Mouse (Mus musculus) frontal cortex, postnatal 36 days (tissue): ENCODE measurements at regions not wholly inside any gene's neighbourhood (a gene's known extent, or its start where the extent isn't known, plus 50 kb on each side); places are given as distances from the start of the nearest gene placed in this dataset.

Source experiments
- DNase-seq, 2 experiments: peaks; one replicate each; pipeline ENCODE4 v3.0.0; 2022; ENCODE audit warnings: low spot score in 2 of 2

GRCm38 (mm10) chr15:62190977-62191614, 1268.3 kb upstream of the A1bg start:
- DNase-seq, result no peak

GRCm38 (mm10) chr15:62190224-62190910, 1267.6 kb upstream of the A1bg start:
- DNase-seq, result no peak

GRCm38 (mm10) chr15:62189565-62190181, 1266.9 kb upstream of the A1bg start:
- DNase-seq, result no peak

DNA sequence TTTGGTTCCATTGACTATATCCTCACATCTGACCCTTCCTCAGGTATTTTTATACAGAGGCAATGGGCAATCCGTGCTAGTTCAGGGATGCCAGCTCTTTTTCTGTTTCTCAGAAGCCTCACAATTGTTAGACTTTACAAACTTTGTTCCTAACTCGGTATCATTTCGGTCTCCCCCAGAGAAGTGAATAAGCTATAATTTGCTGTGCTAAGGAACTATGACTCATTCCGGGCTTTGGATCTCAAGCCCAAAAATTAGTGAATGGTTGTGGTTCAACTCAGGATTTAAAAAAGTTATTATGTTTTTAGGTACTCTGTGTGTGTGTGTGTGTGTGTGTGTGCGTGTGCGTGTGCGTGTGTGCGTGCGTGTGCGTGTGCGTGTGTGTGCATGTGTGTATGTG, 1263.7 kb upstream of the A1bg start:
- no peak for DNase-seq

DNA sequence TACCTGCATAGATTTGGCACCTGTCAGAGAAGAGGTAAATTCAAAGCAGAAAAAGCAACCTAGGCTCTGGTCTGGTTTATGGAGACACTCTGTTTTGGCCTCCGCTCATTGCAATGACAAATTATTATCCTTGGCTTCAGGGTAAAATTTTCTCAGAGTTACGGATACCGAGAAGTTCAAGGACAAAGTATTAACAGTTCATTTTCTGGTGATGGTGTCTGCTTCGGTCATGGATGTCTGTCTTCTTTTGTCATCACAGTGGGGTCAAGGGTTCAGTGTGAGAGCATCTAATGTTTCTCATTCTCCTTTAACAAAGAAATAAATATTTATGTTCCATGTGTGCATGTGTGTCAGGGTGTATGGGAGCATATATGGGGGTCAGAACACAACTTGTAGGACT, 1261.0 kb upstream of the A1bg start:
- DNase-seq, result no peak

GRCm38 (mm10) chr15:62181454-62181910, 1258.7 kb upstream of the A1bg start:
- DNase-seq, result no peak

DNA sequence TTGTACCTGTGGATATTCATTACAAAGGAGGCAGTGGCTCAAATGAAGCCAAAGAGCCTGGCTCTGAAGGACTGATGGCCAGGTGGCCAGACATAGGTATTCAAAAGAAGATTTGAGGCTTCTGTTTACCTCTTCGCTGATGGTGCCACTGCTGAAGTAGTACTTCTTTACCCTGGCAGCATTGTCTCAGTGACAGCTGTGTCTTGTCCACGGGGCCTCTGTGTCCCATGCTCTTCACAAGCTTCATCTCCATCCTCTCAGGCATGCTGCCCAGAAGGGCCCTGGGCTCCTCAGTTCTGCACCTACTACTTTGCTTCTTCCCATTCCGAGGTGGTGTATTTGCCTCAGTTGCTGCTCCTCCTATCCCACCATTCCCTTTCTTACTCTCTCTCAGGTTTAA, 1257.9 kb upstream of the A1bg start:
- no peak for DNase-seq

DNA sequence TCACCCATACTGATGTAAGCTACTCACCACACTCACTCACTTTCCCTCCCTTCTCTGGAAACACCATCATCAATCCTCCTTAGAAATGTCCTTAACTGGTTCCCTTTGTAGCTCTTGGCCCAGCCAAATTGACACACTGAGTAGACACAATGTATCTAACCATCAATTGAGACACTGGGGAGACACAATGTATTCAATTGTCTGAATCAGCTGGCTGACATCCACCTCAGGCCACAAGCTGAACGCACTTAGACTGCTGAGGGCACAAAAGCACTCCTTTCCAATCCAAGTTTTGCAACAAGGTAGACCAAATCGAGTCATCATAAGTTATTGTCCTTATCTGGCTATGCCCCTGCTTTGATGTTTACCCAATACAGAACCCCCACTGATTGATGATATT, 1257.0 kb upstream of the A1bg start:
- no peak for DNase-seq

- DNase-seq, result no peak
Observed at GRCm38 (mm10) chr15:62178568-62178967, 1255.8 kb upstream of the A1bg start.

DNA sequence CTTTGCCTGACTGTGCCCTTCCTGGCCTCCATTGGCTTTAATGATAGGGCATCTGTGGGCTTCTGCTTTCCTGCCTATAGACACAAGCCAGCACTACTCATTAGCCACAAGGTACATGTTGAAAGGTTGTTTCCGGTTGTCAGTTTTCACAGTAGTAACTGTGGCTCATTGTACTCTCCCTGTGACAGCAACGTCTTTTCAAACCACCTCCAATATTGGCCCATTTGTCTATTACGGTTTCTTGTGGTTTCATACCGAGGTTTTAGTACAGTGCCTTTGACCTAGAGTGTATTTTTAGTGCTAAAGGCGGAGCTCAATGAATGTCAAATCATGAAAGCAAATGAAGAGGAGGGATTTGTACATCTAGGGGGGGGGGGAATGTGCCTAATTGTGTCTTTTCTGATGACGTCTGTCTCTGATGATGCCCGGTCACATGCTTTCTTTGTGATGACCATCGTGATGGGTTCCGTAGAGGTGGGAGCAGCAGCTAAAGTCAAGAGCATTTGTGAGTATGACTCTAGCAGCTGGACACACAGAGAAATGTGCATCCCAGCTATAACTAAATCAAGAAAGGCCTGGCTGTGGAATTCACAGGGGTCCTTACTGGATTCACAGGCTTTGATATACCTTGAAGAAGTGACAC, 1255.1 kb upstream of the A1bg start:
- DNase-seq, result no peak

GRCm38 (mm10) chr15:62176076-62176475, 1253.3 kb upstream of the A1bg start:
- DNase-seq, result no peak

DNA sequence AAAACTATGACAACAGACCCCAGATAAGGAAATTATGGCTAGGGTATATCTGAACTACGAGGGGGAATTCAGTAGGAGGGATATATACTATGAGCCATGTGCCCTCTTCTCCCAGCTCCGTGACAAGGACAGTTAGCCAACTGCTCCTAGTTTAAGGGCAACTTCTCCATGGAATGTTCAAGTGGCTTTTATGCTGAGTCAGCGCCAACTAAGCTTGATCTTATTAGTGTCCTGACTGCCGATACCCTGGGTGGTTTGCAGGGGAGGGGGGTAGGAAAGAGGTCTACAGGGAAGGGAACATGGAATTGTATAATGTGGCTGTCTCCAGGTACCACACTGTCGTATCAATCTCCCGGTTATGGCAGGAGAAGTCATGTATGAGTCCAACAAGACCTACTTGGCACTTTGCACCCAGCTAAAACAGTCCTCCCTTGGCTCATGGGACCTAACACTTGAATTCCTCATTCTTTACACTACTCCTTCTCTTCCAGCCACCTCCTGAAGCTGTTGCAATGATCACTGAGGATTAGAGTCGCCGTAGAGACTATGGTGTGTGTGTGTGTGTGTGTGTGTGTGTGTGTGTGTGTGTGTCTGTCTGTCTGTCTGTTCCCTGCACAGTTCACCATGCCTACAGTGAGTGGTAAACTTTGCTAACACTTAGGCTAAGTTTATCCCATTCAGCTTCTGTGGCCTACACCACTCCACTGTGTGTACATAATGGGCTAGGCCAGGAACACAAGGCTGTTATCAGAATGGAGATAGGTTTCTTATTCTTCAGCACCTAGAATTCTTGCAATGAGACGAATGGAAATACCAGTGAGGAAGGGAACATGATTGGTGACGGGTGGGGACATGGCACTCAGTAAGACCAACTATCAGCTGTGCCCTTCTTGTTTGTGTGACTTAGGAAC, 1251.1 kb upstream of the A1bg start:
- DNase-seq, result no peak

DNA sequence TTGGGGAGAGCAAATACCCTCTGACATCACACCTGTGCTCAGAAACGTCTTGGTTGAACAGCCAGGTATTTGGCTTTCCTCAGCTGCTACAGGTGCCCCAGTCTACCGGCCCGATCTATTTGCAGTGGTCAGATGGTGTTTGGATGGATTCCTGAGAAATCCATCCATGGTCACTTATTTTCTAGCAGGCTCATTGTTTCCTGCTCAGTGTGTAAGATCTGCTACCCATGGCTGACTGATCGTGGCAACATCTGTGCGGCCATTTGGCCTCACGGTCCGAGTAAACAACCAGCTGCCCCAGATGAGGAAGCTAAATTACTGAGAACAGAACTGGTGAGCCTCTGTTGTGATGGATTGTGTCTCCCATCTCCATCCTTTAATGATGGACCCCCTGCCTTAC, 1248.8 kb upstream of the A1bg start:
- no peak for DNase-seq

- DNase-seq, result no peak
Observed at GRCm38 (mm10) chr15:62171167-62171566, 1248.4 kb upstream of the A1bg start.

GRCm38 (mm10) chr15:62170337-62170736, 1247.5 kb upstream of the A1bg start:
- no peak for DNase-seq

GRCm38 (mm10) chr15:62169591-62170019, 1246.8 kb upstream of the A1bg start:
- DNase-seq, result no peak

GRCm38 (mm10) chr15:62168958-62169590, 1246.3 kb upstream of the A1bg start:
- DNase-seq, result no peak

- no peak for DNase-seq
Observed at GRCm38 (mm10) chr15:62168522-62168921, 1245.7 kb upstream of the A1bg start.

DNA sequence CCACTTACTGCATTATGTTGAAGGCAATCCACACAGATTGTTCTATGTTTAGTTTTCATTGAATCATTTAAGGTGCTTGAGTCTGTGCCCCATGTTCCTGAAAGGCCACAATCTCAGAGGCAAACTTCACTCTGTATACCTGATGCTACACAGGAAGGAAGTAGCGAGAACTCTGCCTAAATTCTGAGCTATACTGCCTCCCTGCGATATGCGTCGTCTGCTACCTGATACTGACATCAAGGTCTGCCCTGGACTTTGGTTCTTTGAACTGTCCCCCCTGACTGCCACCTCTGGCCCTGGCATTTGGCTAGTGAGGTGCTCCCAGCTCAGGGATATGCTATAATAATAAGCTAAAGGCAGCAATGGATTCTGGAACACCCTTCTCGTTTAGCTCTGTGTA, 1244.0 kb upstream of the A1bg start:
- no peak for DNase-seq

- no peak for DNase-seq
Observed at GRCm38 (mm10) chr15:62165826-62166500, 1243.2 kb upstream of the A1bg start.
